Mouse (Mus musculus) liver, adult 2 months (tissue): ENCODE data around the gene 9930104L06Rik.

ENCODE experiments used
- CTCF ChIP-seq: fragments of 200-500 bp; IDR thresholded peaks from 2 replicates; pipeline ENCODE4 v1.5.1; 2011; ENCODE audit warnings: low read depth, low read length, control low read depth
- POLR2A ChIP-seq: fragments of 200-500 bp; IDR thresholded peaks from 2 replicates; pipeline ENCODE4 v1.6.1; 2011; ENCODE audit warnings: low read length, control low read depth; ENCODE audit not compliant: insufficient read depth; ENCODE audit errors: extremely low read depth

DNA sequence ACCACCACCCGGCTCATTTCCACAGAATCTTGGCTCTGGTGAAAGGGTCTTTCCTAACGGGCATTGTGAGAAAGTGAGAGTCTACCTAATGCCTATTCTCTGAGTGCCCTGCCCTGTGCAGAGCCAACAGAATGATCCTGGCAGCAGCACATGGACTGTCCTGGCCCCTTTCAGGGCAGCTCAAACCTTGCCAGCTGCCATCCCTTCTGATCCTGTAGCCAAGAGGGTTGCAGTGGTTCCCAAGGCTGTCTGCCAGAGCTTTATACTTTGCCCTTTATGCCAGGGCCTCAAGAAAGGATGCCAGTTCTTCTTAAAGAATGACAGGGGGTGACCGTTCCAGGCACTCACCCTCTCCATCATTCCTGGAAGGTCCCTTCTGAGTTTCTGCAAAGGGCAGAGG, 12.6 kb downstream of the 9930104L06Rik start:
- TF ChIP-seq POLR2A (no peak), CTCF (no peak)
